Mouse (Mus musculus): Measurements from ENCODE around the gene Atp6v0c. TPM values are rescaled to one million over a fixed set of nuclear protein-coding genes. Genes with fewer than 3 reads are reported as not detected.

The Atp6v0c gene
- total RNA-seq, 2 experiments from 2014 or later: 1,241 to 1,448 TPM

DNA sequence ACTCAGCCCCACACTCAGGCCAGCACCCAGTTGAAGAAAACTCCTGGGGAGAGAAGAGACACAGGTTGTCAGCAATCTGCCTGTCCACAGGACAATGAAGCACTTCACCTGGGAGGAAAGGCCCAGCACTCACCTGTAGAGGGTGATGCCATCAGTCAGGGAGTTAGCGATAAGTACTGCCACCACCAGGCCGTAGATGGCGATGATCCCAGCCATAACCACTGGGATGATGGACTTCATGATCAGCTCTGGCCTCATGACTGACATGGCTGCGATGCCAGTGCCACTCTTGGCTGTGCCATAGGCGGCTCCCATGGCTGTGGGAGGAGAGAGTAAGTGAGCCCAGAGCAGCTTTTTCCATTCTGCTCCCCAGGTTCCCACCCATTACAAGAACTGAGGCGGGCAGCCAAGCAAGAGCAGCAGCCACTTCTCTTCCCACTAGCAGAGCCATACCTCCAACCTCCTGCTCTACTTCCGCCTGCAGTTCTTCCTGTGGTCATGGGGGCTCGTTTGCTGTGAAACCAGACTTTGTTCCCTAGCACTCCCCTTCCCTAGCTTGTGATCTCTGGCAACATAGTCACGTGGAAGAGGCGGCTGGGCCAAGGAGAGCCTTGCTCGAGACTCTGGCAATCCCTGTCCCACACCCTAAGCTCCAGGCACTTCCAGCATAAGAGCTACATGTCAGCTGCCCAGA, 4.8 kb downstream of the Atp6v0c start:
- no peak for DNase-seq (ENCODE audit: low spot score in 2 of 2)

DNA sequence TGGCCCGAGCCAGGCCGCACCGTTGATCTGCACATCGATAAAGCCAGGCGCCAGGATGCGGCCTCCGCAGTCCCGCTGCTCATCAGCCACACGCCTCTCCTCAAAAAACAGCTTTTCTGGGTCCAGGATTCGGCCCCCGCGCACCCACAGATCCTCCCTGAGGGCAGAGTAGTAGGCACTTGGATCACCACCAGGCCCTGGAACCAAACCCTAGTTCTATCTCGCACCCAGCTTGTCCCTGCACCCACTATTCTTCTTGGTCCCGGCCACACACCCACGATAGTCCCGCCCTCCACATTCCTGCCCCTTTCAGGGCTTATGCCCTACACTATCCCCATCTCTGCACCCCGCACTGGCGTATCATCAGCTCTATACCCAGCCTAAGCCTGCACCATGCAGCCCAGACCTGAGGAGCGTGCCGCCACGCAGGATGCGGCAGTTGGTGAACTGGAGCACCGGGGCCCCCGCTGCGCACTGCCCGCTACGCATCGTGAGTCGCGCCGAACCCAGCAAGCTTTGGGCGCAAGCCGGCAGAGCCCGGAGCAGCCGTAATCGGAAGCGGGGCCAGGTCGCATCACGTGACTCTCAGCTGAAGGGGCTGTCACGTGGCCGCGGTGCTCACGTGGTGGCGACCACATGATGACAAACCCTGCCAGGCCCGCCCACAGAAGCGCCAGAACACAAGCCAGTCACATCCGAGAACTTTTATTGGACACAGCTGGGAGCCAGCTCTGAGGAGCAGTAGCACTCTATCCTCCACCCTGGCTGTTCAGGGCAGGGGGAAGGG, 6.1 kb downstream of the Atp6v0c start, which contains the start of gene Amdhd2:
Gene Amdhd2 (minus strand): TSS at position 591 of the 787 bp plus-strand sequence.
- intact Hi-C loops (cut with DNase I): loop anchor here (10.0 kb wide), 1 partner anchor 251 kb away; the partner anchor contains the start of gene Rnps1
- peak; percentile 97 to 98 for DNase-seq (ENCODE audit: low spot score in 2 of 2)

More for the DNA sequence above, 4.8 kb downstream of the Atp6v0c start:
- intact Hi-C loops (cut with DNase I): loop anchor here (10.0 kb wide), 1 partner anchor 250 kb away; the partner anchor contains the start of gene Rnps1

GRCm38 (mm10) chr17:24162584-24163175, 6.8 kb downstream of the Atp6v0c start:
- DNase-seq (ENCODE audit: low spot score in 2 of 2): no peak
- intact Hi-C loops (cut with DNase I): loop anchor here (10.0 kb wide), 1 partner anchor 252 kb away; the partner anchor contains the start of gene Rnps1

DNA sequence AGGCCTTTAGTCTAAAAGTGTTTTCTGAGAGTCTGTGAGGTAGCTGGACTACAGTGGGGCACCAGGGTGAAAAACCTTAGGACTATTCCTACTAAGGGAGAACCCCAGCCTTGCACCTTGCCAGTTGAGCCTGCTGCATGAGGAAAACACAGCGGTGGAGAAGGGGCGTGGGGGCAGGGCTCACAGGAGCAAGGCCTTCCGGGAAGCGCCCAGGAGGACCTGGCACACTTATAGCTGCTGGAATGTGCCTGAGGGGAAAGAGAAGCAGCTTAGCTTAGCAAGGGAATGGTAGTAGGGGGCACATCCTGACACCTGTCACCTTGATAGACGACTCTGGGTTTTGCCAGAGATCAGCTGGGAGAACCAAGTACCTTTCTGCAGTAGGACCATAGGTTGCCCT, 8.0 kb downstream of the Atp6v0c start:
- no peak for DNase-seq (ENCODE audit: low spot score in 2 of 2)
- intact Hi-C loops (cut with DNase I): loop anchor here (10.0 kb wide), 1 partner anchor 253 kb away; the partner anchor contains the start of gene Rnps1

DNA sequence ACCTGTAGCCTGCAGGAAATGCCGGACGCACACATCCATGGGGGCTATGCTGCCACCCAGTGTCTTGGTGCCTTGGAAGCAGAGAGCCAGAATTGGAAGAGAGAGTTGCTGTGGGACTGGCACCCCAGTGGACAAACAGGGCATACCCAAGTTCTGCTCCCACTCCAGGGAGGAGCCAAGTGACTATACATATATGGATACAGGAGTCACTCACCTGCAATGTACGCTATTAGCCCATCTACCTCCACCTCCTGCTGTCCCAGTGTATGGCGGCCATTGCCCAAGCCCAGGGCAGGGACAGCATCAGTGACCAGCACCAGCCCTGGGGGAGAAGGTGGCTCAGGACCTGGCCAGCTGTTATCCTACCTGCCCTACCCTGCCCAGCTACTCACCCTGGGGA, 12.0 kb downstream of the Atp6v0c start:
- intact Hi-C loops (cut with DNase I): no loop called here

DNA sequence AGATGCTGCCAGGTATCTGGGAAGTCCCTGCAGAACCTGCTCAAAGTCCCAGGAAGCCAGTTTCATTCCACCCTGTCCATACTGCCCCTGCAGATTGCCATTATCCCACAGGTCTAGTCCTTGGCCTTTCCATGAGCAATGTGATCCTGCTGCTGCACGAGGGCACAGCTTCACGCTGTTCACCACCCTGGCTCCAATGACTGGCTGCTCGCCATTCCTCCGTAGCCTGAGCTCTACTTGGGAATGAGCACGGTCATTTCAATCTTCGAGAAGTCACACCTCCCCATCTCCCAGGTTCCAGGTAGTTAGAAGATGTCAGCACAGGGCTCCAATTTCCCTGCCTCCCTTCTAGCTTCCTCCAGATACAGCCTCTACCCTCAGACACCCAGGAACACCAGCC, 12.4 kb downstream of the Atp6v0c start:
- intact Hi-C loops (cut with DNase I): no loop called here
- no peak for DNase-seq (ENCODE audit: low spot score in 2 of 2)

More for the DNA sequence above, 12.0 kb downstream of the Atp6v0c start:
- DNase-seq (ENCODE audit: low spot score in 2 of 2): no peak

- no peak for DNase-seq (ENCODE audit: low spot score in 2 of 2)
These were observed 13.1 kb downstream of the Atp6v0c start for GRCm38 (mm10) chr17:24156394-24156793.

GRCm38 (mm10) chr17:24155742-24156141, 13.8 kb downstream of the Atp6v0c start:
- DNase-seq (ENCODE audit: low spot score in 2 of 2): no peak

More at GRCm38 (mm10) chr17:24156394-24156793, 13.1 kb downstream of the Atp6v0c start:
- intact Hi-C loops (cut with DNase I): no loop called here

GRCm38 (mm10) chr17:24154463-24154862, 15.0 kb downstream of the Atp6v0c start:
- DNase-seq (ENCODE audit: low spot score in 2 of 2): no peak
- intact Hi-C loops (cut with DNase I): no loop called here

More at GRCm38 (mm10) chr17:24155742-24156141, 13.8 kb downstream of the Atp6v0c start:
- intact Hi-C loops (cut with DNase I): no loop called here

- DNase-seq (ENCODE audit: low spot score in 2 of 2): peak; percentile 57 to 64
- intact Hi-C loops (cut with DNase I): no loop called here
These were observed 17.5 kb downstream of the Atp6v0c start for GRCm38 (mm10) chr17:24151890-24152563.

DNA sequence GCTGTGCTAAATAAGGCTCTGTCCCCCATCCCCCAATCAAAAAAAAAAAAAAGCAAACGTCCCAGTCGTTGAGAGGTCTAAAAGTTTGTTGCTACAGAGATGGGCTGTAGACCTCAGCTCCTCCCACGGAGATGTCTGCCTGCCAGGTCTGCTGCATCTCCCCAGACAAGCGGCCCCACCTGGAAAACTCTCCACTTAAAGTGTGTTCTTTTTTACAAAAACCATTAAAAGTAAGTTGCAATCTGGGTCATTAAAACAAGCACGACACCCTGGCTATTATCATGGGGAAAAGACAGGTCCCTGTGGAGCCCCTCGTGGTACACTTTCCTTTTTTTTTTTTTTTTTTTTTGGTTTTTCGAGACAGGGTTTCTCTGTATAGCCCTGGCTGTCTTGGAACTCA, 18.1 kb downstream of the Atp6v0c start:
- DNase-seq (ENCODE audit: low spot score in 2 of 2): no peak
- intact Hi-C loops (cut with DNase I): no loop called here

DNA sequence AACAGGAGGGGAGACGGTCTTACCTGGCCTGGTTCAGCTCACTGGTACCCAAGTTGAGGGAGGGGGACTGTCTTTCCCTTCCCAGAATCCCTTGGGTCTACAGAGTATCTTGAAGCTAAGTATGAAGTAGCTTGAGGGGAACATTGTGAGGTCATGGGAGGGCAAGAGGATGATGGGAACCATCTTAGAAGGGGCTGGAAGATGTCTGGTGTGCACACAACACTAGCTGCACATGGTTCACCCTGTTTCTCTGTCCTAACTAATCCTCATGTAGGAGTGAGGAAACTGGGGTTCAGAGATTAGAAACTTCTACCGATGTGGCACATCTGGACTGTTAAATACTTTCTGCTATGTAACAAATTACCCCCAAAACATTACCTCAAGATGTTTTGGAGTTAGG, 18.7 kb downstream of the Atp6v0c start, which contains the start of gene Pdpk1:
Gene Pdpk1 (minus strand): TSS at position 101 of the 400 bp plus-strand sequence.
- no peak for DNase-seq (ENCODE audit: low spot score in 2 of 2)
- intact Hi-C loops (cut with DNase I): no loop called here

GRCm38 (mm10) chr17:24149421-24149820, 20.1 kb downstream of the Atp6v0c start:
- no peak for DNase-seq (ENCODE audit: low spot score in 2 of 2)
- intact Hi-C loops (cut with DNase I): no loop called here

DNA sequence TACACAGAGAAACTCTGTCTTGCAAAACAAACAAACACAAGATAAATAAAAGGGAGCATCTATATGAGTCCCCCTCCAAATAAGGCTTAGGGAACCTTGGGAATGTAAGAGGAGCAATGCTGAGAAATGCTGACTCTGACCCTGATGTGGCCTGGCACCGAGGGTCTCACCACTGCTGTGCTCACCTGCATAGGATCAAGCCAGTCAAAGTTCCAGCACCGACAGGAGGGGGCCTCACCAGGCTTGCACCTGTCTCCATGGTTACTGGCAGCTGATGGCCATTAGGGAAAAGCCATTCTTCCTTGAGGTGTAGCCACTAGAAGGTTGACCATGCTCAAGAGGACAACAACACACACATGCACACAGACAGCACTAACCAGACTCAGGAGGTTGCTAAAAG, 26.6 kb downstream of the Atp6v0c start:
- no peak for DNase-seq (ENCODE audit: low spot score in 2 of 2)
- intact Hi-C loops (cut with DNase I): no loop called here

- intact Hi-C loops (cut with DNase I): no loop called here
- DNase-seq (ENCODE audit: low spot score in 2 of 2): peak; percentile 96 to 98
These were observed 28.0 kb downstream of the Atp6v0c start for GRCm38 (mm10) chr17:24141425-24141920.

DNA sequence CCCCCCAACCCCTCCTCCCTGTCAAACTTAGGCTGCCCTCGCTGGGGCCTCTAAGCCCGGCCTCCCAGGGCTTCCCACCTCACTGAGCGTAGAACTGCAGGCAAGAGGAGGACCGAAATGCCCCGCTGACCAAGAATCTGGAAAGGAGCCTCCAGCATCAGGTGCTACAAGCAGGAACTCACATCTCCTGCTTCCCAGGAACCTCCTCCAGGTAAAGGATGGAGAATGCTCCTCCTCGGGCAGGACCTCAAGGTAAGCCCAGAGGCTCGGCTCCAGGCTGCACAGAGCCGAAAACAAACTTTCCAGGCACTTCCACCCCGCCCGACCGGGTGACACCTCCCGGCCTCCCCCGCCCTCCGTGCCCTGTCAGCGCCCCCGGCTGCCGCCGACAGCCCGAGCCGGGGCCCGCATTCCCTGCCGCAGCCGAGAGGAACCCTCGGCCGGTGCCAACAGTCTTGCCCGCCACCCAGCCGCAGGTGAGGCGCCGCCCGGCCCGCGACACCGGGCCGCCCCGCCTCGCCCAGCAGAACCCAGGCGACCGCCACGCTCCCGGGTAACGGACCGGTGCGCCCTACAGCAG, 28.6 kb downstream of the Atp6v0c start:
- intact Hi-C loops (cut with DNase I): no loop called here
- no peak for DNase-seq (ENCODE audit: low spot score in 2 of 2)

- DNase-seq (ENCODE audit: low spot score in 2 of 2): no peak
- intact Hi-C loops (cut with DNase I): no loop called here
These were observed 29.5 kb downstream of the Atp6v0c start for GRCm38 (mm10) chr17:24139968-24140367.

DNA sequence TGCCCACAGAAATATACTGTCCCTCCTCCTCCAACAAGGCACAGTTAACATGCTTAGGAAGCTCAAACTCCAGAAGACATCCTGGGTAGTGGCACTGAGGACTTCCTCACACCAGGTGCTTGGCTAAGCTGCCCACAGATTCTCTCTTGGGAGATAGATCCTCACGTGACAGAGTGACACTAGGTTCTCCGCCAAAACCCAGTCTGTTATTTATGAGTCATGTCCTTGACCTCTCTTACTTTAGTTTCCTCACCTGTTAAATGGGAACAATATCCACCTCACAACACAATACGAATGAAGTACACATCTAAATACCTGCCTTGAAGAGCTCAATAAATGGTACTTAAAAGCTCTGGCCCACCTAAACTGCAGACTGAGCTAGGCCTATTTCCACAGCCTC, 30.2 kb downstream of the Atp6v0c start:
- intact Hi-C loops (cut with DNase I): no loop called here
- DNase-seq (ENCODE audit: low spot score in 2 of 2): no peak

Data from left cerebral cortex, postnatal 36 days (tissue).